Mouse (Mus musculus): Measurements from ENCODE around the gene Arhgef17. TPM values are rescaled to one million over a fixed set of nuclear protein-coding genes. Genes with fewer than 3 reads are reported as not detected.
A peak's percentile ranks its signal among the peaks of the same experiment; 100 is the strongest.

Gene Arhgef17
- polyA plus RNA-seq, 1 experiment from 2014 or later: 8.0 TPM

DNA sequence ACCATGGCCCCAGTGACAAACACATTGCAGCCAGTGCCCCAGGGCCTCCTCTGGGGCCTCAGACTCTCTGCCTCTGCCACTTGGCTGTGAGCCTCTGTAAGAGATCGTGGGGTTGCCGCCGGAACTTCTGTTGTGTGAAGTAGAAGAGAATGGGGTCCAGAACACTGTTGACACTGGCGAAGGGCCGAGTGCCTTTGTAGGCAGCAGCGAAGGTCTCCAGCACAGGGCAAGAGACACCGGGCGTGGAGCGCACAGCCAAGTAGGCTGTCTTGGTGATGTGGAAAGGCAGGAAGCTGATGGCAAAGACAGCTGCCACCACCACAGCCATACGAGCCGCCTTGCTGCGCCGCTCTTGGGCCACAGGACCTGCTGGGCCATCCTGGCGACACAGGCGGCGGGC, 6.2 kb upstream of the Arhgef17 start:
- no peak for ATAC-seq (ENCODE audit: insufficient number of reproducible peaks, low FRiP score, low TSS enrichment, low read depth)

DNA sequence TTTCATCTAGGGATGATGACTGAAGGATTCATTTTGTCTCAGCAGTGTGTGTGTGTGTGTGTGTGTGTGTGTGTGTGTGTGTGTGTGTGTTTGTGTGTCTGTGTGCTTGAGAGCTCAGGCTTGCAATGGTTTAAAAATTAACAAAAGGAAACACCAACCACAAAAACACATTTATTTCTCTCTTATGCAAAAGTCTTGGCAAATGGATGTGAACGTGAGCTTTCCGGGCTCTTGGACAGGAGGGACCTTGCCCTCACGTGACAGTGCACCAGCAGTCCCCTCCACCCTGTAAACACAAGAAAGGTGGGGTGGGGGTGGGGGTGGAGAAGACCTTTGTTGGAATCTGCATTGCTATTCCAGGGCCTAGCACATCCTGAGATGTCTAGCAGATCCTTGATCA, 5.6 kb upstream of the Arhgef17 start:
- Histone ChIP-seq H3K27ac (no peak overlapping the region), H3K36me3 (no peaks in the 10 kb centered on the region), H3K4me1 (peaks cover 14% of the 10 kb centered on the region), H3K4me2 (no peak overlapping the region), H3K27me3 (no peaks in the 10 kb centered on the region), H3K4me3 (no peak overlapping the region), H3K9ac (no peak overlapping the region), H3K9me3 (no peaks in the 10 kb centered on the region)
- WGBS: 85% methylated on average over 3 of the region's 3 CpGs
- ATAC-seq (ENCODE audit: insufficient number of reproducible peaks, low FRiP score, low TSS enrichment, low read depth): no peak

More for the DNA sequence above, 6.2 kb upstream of the Arhgef17 start:
- no peak overlapping the region for H3K27ac ChIP-seq
- no peaks in the 10 kb centered on the region for H3K36me3 ChIP-seq
- no peak overlapping the region for H3K4me3 ChIP-seq
- H3K4me1 ChIP-seq: peaks cover 15% of the 10 kb centered on the region
- no peaks in the 10 kb centered on the region for H3K27me3 ChIP-seq
- H3K9me3 ChIP-seq: no peaks in the 10 kb centered on the region
- H3K9ac ChIP-seq: no peak overlapping the region
- 89% methylated on average over 16 of the region's 16 CpGs for WGBS
- no peak overlapping the region for H3K4me2 ChIP-seq

DNA sequence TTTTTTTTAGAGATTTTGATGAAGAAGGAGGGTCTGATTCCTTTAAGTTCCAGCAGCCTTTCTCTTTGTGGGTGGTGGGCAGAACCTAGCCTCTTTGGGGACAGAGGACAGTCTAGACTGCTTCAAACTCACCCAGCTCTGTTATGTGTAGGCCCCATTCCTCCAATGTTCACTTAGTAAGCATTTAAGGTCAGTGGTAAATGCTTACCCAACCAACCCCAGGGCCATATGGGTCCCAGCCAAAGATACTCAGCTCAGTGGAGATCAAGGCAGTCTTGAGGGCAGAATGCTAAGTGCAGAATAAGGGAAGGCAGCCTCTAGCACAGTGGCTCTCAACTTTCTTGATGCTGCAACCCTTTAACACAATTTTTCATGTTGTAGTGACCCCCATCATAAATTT, 1.6 kb upstream of the Arhgef17 start:
- Histone ChIP-seq H3K9ac (no peak overlapping the region), H3K4me3 (no peak overlapping the region), H3K4me1 (peaks cover 31% of the 10 kb centered on the region), H3K4me2 (no peak overlapping the region), H3K9me3 (no peaks in the 10 kb centered on the region), H3K36me3 (peaks cover 6% of the 10 kb centered on the region; the same call in 1 of the 2 replicates), H3K27me3 (no peaks in the 10 kb centered on the region), H3K27ac (no peak overlapping the region)
- no peak for ATAC-seq (ENCODE audit: insufficient number of reproducible peaks, low FRiP score, low TSS enrichment, low read depth)

GRCm38 (mm10) chr7:100932481-100933007, 637 bp upstream of the Arhgef17 start:
- ATAC-seq (ENCODE audit: insufficient number of reproducible peaks, low FRiP score, low TSS enrichment, low read depth): peak; percentile 90
- Histone ChIP-seq H3K4me2 (peak overlapping the region; percentile 87), H3K27me3 (no peaks in the 10 kb centered on the region), H3K36me3 (peaks cover 6% of the 10 kb centered on the region; the same call in 1 of the 2 replicates), H3K4me1 (peaks cover 38% of the 10 kb centered on the region), H3K9ac (0 out of 2 replicates have a peak overlapping the region, but pooled peaks have one; percentile 84), H3K9me3 (no peaks in the 10 kb centered on the region), H3K27ac (peak overlapping the region; percentile 99), H3K4me3 (peak overlapping the region; percentile 81)
- WGBS: 1% methylated on average over 27 of the region's 27 CpGs

- Histone ChIP-seq H3K36me3 (peaks cover 6% of the 10 kb centered on the region; the same call in 1 of the 2 replicates), H3K27me3 (no peaks in the 10 kb centered on the region), H3K4me2 (peak overlapping the region; percentile 87), H3K9me3 (no peaks in the 10 kb centered on the region), H3K27ac (peak overlapping the region; percentile 99), H3K4me3 (peak overlapping the region; percentile 81), H3K9ac (peak overlapping the region; percentile 84), H3K4me1 (peaks cover 49% of the 10 kb centered on the region)
- ATAC-seq (ENCODE audit: insufficient number of reproducible peaks, low FRiP score, low TSS enrichment, low read depth): peak; percentile 4
- under 1% methylated on average over 61 of the region's 73 CpGs for WGBS
Measured at GRCm38 (mm10) chr7:100931316-100931925, 486 bp downstream of the Arhgef17 start.

DNA sequence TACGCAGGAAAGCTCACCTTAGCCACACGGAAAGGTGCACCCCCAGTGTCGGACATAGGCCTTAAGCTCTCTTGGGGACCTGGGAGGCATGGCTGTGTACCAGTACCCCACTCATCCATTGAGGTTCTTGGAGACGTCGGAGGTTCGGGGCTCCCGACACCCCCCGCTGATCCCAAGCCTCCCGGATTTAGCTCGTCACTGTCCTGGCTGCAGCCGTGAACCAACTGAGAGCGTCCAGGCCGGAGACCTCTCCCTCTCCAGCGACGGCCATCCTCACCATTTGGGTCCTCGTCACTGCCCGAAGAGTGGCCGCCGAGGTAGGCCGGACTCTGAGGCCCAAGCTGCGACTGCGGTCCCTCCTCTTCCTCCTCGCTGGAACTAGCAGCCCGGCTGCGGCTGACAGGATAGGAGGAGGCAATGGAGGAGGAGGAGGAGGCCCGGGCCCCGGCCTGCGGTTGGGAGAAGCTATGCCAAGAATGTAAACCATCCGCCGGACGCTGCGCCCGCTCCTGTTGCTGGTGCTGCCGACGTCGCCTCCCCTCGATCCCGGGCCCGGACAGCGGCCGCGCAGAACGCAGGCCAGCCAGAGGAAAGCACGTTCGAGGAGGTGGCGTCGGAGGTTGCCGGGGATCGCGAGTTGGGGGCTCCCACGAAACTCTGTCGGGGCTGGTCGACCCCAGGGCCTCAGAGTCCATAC, 1.1 kb downstream of the Arhgef17 start:
- no peaks in the 10 kb centered on the region for H3K27me3 ChIP-seq
- H3K4me1 ChIP-seq: peaks cover 56% of the 10 kb centered on the region
- peak overlapping the region; percentile 81 for H3K4me3 ChIP-seq
- ATAC-seq (ENCODE audit: insufficient number of reproducible peaks, low FRiP score, low TSS enrichment, low read depth): no peak
- H3K4me2 ChIP-seq: peak overlapping the region; percentile 87
- 2% methylated on average over 51 of the region's 53 CpGs for WGBS
- peak overlapping the region; percentile 99 for H3K27ac ChIP-seq
- H3K9me3 ChIP-seq: no peaks in the 10 kb centered on the region
- peaks cover 6% of the 10 kb centered on the region for H3K36me3 ChIP-seq
- H3K9ac ChIP-seq: peak overlapping the region; percentile 84

- H3K27ac ChIP-seq: no peak overlapping the region
- peak overlapping the region; percentile 87 for H3K4me2 ChIP-seq
- peaks cover 66% of the 10 kb centered on the region for H3K4me1 ChIP-seq
- H3K9me3 ChIP-seq: no peaks in the 10 kb centered on the region
- peaks cover 6% of the 10 kb centered on the region for H3K36me3 ChIP-seq
- no peaks in the 10 kb centered on the region for H3K27me3 ChIP-seq
- peak overlapping the region; percentile 44; the same call in 1 of the 2 replicates for H3K9ac ChIP-seq
- H3K4me3 ChIP-seq: peak overlapping the region; percentile 81
- no peak for ATAC-seq (ENCODE audit: insufficient number of reproducible peaks, low FRiP score, low TSS enrichment, low read depth)
- 70% methylated on average over 19 of the region's 19 CpGs for WGBS
Measured at GRCm38 (mm10) chr7:100929639-100930303, 2.1 kb downstream of the Arhgef17 start.

DNA sequence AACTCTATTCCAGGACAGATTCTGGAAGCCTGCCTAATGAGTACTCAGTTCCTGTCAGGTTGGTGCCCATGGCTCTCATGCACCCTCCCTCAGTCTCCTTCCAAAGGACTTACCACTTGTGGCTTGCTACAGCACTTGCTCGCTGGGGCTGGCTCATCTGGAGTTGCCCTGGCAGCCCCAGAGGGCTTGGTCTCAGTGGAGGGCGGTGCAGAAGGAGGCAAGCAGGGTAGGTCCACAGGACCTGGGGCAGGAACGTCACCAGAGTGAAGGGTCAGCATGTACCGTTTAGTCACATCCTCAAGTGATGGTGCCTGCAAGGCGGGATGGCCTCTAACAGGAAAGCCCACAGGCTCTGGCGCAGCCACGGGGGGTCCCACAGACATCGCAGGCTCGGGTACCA, 3.5 kb downstream of the Arhgef17 start:
- Histone ChIP-seq H3K9me3 (no peaks in the 10 kb centered on the region), H3K4me2 (peak overlapping the region; percentile 87), H3K27ac (0 out of 2 replicates have a peak overlapping the region, but pooled peaks have one; percentile 17), H3K4me3 (peak overlapping the region; percentile 81), H3K9ac (peak overlapping the region; percentile 44), H3K4me1 (peaks cover 79% of the 10 kb centered on the region), H3K27me3 (no peaks in the 10 kb centered on the region), H3K36me3 (peaks cover 11% of the 10 kb centered on the region)
- no peak for ATAC-seq (ENCODE audit: insufficient number of reproducible peaks, low FRiP score, low TSS enrichment, low read depth)
- WGBS: 35% methylated on average over 9 of the region's 9 CpGs

- H3K27ac ChIP-seq: peak overlapping the region; percentile 14; the same call in 1 of the 2 replicates
- no peaks in the 10 kb centered on the region for H3K27me3 ChIP-seq
- WGBS: 7% methylated on average over 7 of the region's 7 CpGs
- H3K9ac ChIP-seq: peak overlapping the region; percentile 44
- peaks cover 83% of the 10 kb centered on the region for H3K4me1 ChIP-seq
- peak overlapping the region; percentile 81 for H3K4me3 ChIP-seq
- H3K9me3 ChIP-seq: no peaks in the 10 kb centered on the region
- H3K36me3 ChIP-seq: peaks cover 19% of the 10 kb centered on the region
- ATAC-seq (ENCODE audit: insufficient number of reproducible peaks, low FRiP score, low TSS enrichment, low read depth): no peak
- peak overlapping the region; percentile 87 for H3K4me2 ChIP-seq
Measured at GRCm38 (mm10) chr7:100927287-100928000, 4.5 kb downstream of the Arhgef17 start.

DNA sequence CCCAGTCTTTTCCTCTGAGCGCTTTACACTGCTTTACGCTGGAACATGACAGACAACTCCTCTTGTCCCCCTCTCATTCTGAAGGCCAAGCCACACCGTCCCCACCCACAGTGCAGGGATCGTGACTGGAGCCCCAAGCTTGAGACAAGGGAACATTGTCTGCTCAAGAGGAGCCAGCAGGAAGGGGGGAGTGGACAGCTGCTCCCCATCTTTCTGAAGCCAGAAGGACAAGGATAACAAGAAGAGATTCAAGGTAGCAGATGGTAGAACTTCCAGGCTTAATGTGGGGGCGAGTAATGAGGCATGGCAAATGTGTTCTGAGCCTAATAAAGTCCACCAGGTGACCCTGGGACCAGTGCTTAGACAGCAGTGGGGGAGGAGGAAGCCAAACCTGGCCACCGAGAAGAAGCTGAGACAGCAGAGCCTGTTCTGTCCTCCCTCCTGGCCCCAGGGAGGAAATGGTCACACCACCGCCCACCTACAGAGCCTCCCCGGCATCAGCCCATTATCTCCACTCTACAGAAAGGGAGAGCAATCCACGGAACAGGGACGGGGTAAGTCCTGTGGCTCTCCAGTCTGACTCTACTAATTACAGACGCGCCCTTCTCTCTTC, 5.5 kb downstream of the Arhgef17 start:
- Histone ChIP-seq H3K27me3 (no peaks in the 10 kb centered on the region), H3K9ac (peak overlapping the region; percentile 24), H3K9me3 (no peaks in the 10 kb centered on the region), H3K36me3 (peaks cover 29% of the 10 kb centered on the region), H3K4me1 (peaks cover 93% of the 10 kb centered on the region), H3K27ac (0 out of 2 replicates have a peak overlapping the region, but pooled peaks have one; percentile 2), H3K4me3 (peak overlapping the region; percentile 81), H3K4me2 (peak overlapping the region; percentile 87)
- ATAC-seq (ENCODE audit: insufficient number of reproducible peaks, low FRiP score, low TSS enrichment, low read depth): no peak
- 20% methylated on average over 12 of the region's 12 CpGs for WGBS
